Mouse (Mus musculus) c-Kit-negative CD71-positive TER-119-positive erythroid progenitor cells, embryonic 14.5 days (primary cell): ENCODE results near the gene Szt2.

Experiments used
- DNase-seq: peaks from one replicate; pipeline ENCODE4 v3.0.0-alpha.2; 2013; ENCODE audit warnings: low read depth, low spot score

Gene Szt2

DNA sequence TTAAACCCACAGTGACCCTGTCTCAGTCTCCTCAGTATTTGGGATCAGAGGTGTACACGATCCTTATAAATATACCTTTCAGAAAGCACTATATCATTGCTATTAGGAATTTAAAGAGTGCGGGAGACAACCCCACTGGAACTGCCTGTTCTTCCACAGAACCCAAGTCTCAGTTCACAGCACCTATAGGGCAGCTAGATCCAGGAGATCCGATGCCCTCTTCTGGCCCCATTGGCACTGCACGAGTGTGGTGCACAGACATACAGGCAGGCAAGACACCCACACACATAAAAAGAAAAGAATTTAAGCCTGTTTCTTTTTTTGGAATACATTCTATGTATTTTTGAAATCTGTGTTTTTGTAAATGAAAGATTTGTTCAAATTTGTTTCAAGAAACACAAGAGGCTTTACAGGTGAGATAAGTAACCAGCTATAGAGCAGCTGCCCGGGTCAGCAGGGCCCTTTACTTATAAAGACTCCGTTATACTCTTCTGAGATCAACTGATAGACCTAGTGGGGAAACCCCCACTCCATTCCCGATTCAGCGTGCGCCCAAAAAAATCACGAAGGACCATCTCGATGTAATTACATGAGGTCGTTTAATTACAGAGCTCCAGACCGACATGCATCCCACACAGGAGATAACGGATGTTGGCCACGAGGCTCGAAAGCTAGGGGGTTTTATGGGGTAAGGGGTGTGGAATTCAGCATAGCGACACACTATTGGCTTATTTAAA lies 50.7 kb downstream of the Szt2 start:
- DNase-seq: no peak

- DNase-seq: no peak
Measured at GRCm38 (mm10) chr4:118357504-118357903, 51.6 kb downstream of the Szt2 start.

DNA sequence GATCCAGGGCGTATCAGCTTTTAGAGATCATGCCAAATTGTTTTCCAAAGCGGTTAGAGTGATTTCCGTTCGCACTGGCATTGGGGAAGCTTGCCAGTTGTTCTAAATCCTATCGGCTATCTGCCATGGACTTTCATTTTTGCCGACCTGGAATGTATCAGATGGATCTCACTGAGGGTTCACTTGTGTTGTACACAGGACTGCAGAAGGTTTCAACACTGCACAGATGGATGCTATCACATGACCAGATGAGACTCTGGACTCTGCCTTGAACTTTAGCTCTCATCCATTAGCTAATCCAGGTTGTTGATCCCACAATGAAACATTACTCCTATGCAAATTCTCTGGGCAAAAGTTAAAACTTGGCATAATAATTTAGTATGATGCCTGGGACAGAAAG lies 52.3 kb downstream of the Szt2 start:
- no peak for DNase-seq

GRCm38 (mm10) chr4:118354289-118354688 lies 54.8 kb downstream of the Szt2 start:
- no peak for DNase-seq

GRCm38 (mm10) chr4:118353689-118354088 lies 55.4 kb downstream of the Szt2 start:
- DNase-seq: no peak

DNA sequence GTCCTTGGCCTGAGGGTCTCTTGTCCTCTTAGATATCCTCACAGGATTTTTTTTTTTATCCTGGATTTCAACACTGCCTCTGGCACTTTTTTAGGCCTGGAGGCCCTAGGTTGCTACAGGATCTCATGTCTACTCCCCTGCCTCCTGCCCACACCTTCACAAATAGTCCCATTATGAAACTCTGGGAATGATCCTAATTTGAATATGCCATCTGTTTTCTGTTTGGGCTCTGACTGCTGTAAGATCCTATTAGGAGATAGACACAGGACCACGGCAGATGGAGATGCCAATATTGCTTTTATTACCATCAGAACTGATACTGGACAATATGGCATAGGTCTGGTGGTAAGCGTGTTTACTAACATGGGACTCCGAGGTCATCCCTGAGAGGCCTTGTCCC lies 57.2 kb downstream of the Szt2 start:
- no peak for DNase-seq

DNA sequence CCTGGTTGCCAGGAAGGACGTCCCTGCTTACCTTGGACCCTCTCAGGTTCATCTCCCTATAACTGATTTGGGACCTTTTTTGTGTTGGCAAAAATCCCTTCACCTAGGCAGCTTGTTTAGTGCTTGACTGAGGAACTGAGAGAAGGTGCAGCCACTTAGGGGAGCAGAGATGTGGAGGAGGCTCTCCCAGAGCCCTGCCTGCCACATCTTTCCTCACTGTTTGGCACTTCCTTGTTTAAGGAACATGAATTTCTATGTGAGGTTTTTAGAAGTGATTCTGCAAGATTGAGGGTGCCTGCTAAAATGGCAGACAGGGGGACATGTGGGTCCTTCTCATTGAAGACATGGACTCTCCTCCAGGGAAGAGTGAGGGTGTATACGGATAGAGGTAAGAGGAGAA lies 58.2 kb downstream of the Szt2 start:
- DNase-seq: no peak

- no peak for DNase-seq
Measured at GRCm38 (mm10) chr4:118347529-118348309, 61.4 kb downstream of the Szt2 start.

DNA sequence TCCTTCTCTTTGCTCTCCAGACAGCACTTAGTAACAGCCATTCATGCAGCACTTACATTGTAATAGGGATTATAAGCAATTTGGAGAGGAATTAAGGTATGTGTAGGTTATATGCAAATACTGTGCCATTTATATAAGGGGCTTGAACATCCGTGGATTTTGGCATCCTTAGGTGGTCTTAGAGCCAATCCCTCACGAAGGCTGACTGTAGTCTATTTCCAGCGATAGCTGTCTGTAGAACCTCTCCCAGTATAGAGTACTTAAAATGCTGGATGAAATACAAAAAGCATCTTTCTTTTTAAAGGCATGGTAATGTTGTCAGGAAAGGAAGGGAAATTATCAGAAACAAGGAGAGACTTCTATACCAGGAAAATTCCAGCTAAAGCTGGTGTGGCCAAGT lies 67.6 kb downstream of the Szt2 start:
- DNase-seq: no peak

- DNase-seq: peak; percentile 16
Measured at GRCm38 (mm10) chr4:118336658-118337057, 72.4 kb downstream of the Szt2 start.

DNA sequence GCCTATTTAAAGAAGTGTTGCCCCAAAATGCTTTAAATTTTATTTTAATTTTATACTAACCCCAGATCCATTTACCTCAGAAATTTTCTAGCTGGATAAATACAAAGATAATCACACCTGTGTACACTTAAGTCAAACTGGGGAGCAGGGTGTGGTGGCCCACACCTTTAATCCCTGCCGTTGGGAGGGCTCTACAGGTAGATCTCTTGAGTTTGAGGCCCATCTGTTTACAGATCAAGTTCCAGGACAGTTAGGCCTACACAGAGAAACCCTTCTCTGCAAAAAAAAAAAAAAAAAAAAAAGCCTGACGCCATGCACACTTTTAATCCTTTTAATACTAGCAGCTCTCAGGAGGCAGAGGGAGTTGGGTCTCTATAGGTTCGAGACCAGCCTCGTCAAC lies 73.1 kb downstream of the Szt2 start:
- DNase-seq: no peak

DNA sequence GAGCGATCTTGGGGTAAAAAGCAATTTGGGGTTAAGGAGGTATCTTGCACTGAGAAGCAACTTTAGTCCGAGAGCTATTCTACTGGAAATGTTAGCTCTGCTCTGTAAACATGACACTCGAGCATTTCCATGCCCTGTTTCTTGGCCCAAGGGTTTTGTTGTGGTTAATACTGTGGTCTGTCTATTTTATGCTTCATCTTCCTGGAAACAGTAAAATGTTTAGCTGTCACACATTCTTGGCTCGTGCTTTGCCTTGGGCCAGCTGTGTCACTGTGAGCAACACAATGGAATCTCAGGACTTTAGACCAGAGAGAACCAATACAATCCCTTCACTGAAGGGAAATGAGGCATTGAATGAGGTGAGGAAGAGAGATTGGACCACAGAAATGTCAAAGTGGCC lies 77.3 kb downstream of the Szt2 start:
- DNase-seq: no peak

DNA sequence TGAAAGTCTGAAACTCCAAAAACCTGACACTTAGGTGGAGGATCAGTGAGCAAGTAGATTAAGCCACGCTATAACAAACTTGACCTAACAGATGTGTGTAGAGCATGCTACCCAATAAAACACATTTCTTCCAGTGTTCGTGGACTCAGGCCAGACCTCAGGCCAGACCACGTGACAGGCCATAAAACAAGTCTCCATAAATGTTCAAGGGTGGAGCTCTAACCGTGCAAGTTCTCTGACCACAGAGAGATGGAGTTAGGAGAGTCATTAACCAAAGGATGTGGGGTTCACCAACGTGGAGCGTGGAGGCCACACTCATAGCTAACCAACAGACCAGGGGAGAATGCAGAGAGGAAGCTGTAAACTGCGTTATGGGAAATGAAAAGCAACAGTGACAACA lies 82.6 kb downstream of the Szt2 start:
- DNase-seq: no peak

- DNase-seq: no peak
Measured at GRCm38 (mm10) chr4:118320636-118321035, 88.4 kb downstream of the Szt2 start.

- DNase-seq: no peak
Measured at GRCm38 (mm10) chr4:118319706-118320344, 89.2 kb downstream of the Szt2 start.

GRCm38 (mm10) chr4:118316662-118317061 lies 92.4 kb downstream of the Szt2 start:
- DNase-seq: no peak

- DNase-seq: no peak
Measured at GRCm38 (mm10) chr4:118315286-118315685, 93.8 kb downstream of the Szt2 start.
